Mouse (Mus musculus) MEL (cell line): Measurements from ENCODE around the gene Smtnl2. TPM values are rescaled to one million over a fixed set of nuclear protein-coding genes. Genes with fewer than 3 reads are reported as not detected.

ENCODE experiments used
- DNase-seq: peaks from one replicate; pipeline ENCODE4 v3.0.0; 2011; ENCODE audit warnings: low read depth, low spot score
- H3K27ac ChIP-seq: 2 replicates; pipeline ENCODE4 v1.5.1; 2012; ENCODE audit warnings: low read depth, mild to moderate bottlenecking, control low read depth, low read length, moderate library complexity; ENCODE audit not compliant: control insufficient read depth
- H3K27me3 ChIP-seq, 2 experiments: fragments of 150-350 bp in 1 of 2; sonication (generic) in 1 of 2; 2 replicates each; pipeline ENCODE4 v1.6.1; 2012; ENCODE audit warnings: low read length in 2 of 2, mild to moderate bottlenecking in 2 of 2, improper control_type of control experiment in 1 of 2, moderate library complexity in 1 of 2; ENCODE audit not compliant: insufficient read depth in 2 of 2, control insufficient read depth in 1 of 2
- H3K36me3 ChIP-seq, 2 experiments: 2 replicates each; pipeline ENCODE4 v1.6.1; 2012 to 2014; ENCODE audit warnings: low read length in 2 of 2, improper control_type of control experiment in 1 of 2, inconsistent platforms in 1 of 2, mild to moderate bottlenecking in 1 of 2; ENCODE audit not compliant: insufficient read depth in 2 of 2, control insufficient read depth in 1 of 2
- H3K4me1 ChIP-seq, 2 experiments: fragments of 150-350 bp in 1 of 2; sonication (generic) in 1 of 2; 2 replicates each; pipeline ENCODE4 v1.6.1; 2012; ENCODE audit warnings: low read length in 2 of 2, improper control_type of control experiment in 1 of 2, mild to moderate bottlenecking in 1 of 2; ENCODE audit not compliant: insufficient read depth in 2 of 2, control insufficient read depth in 1 of 2
- H3K4me3 ChIP-seq, 2 experiments: fragments of 150-350 bp in 1 of 2; sonication (generic) in 1 of 2; 2 replicates each; pipeline ENCODE4 v1.5.1; 2012; ENCODE audit warnings: low read depth in 2 of 2, low read length in 2 of 2, mild to moderate bottlenecking in 2 of 2, moderate library complexity in 2 of 2, control low read depth in 1 of 2, improper control_type of control experiment in 1 of 2; ENCODE audit not compliant: control insufficient read depth in 1 of 2, insufficient read depth in 1 of 2
- H3K79me2 ChIP-seq: 2 replicates; pipeline ENCODE4 v1.6.1; 2012; ENCODE audit warnings: mild to moderate bottlenecking, low read length, moderate library complexity; ENCODE audit not compliant: control insufficient read depth, poor library complexity, insufficient read depth
- H3K9ac ChIP-seq: 2 replicates; pipeline ENCODE4 v1.6.1; 2012; ENCODE audit warnings: low read depth, mild to moderate bottlenecking, control low read depth, low read length, moderate library complexity; ENCODE audit not compliant: control insufficient read depth, poor library complexity, severe bottlenecking
- H3K9me3 ChIP-seq: fragments of 150-350 bp; sonication (generic); replicated peaks from 2 replicates; pipeline ENCODE4 v1.6.1; 2012; ENCODE audit warnings: mild to moderate bottlenecking, low read length, improper control_type of control experiment, moderate library complexity; ENCODE audit not compliant: insufficient read depth
- CHD2 ChIP-seq: IDR thresholded peaks from 2 replicates; pipeline ENCODE4 v1.6.1; 2011; ENCODE audit warnings: low read length, improper control_type of control experiment
- CTCF ChIP-seq, 3 experiments: IDR thresholded peaks in 2 of 3; conservative IDR thresholded peaks in 1 of 3; 2 replicates each; pipeline ENCODE4 v1.5.1; 2011 to 2012; ENCODE audit warnings: low read length in 3 of 3, low read depth in 2 of 3, mild to moderate bottlenecking in 2 of 3, improper control_type of control experiment in 1 of 3, inconsistent platforms in 1 of 3, mixed read lengths in 1 of 3, moderate library complexity in 1 of 3; ENCODE audit not compliant: control insufficient read depth in 1 of 3, insufficient read depth in 1 of 3, poor library complexity in 1 of 3, severe bottlenecking in 1 of 3
- E2F4 ChIP-seq: IDR thresholded peaks from 2 replicates; pipeline ENCODE4 v1.6.1; 2011; ENCODE audit warnings: low read depth, low read length, improper control_type of control experiment, borderline replicate concordance
- EP300 ChIP-seq, 2 experiments: IDR thresholded peaks; 2 replicates each; pipeline ENCODE4 v1.6.1; 2011; ENCODE audit warnings: improper control_type of control experiment in 2 of 2, low read length in 2 of 2, low read depth in 1 of 2, mild to moderate bottlenecking in 1 of 2
- ETS1 ChIP-seq: IDR thresholded peaks from 2 replicates; pipeline ENCODE4 v1.6.1; 2012; ENCODE audit warnings: low read depth, mild to moderate bottlenecking, inconsistent platforms, low read length, improper control_type of control experiment, moderate library complexity
- GABPA ChIP-seq: IDR thresholded peaks from 2 replicates; pipeline ENCODE4 v1.6.1; 2012; ENCODE audit warnings: low read depth, mild to moderate bottlenecking, inconsistent platforms, low read length, improper control_type of control experiment, moderate library complexity
- HCFC1 ChIP-seq: IDR thresholded peaks from 2 replicates; pipeline ENCODE4 v1.6.1; 2012; ENCODE audit warnings: low read depth, mild to moderate bottlenecking, inconsistent platforms, low read length, improper control_type of control experiment, moderate library complexity
- JUND ChIP-seq: IDR thresholded peaks from 2 replicates; pipeline ENCODE4 v1.6.1; 2011; ENCODE audit warnings: low read depth, mild to moderate bottlenecking, improper control_type of control experiment, low read length
- KAT2A ChIP-seq: conservative IDR thresholded peaks from 2 replicates; pipeline ENCODE4 v1.6.1; 2012; ENCODE audit warnings: low read depth, low read length, improper control_type of control experiment, inconsistent platforms
- MAFK ChIP-seq: IDR thresholded peaks from 2 replicates; pipeline ENCODE4 v1.6.1; 2011; ENCODE audit warnings: low read depth, mild to moderate bottlenecking, low read length, improper control_type of control experiment, borderline replicate concordance
- MAX ChIP-seq: IDR thresholded peaks from 2 replicates; pipeline ENCODE4 v1.6.1; 2011; ENCODE audit warnings: low read length, improper control_type of control experiment
- MAZ ChIP-seq: IDR thresholded peaks from 2 replicates; pipeline ENCODE4 v1.6.1; 2012; ENCODE audit warnings: low read depth, mild to moderate bottlenecking, inconsistent platforms, low read length, improper control_type of control experiment
- MEF2A ChIP-seq: IDR thresholded peaks from 2 replicates; pipeline ENCODE4 v1.6.1; 2014; ENCODE audit warnings: low read depth, mild to moderate bottlenecking, inconsistent platforms, low read length, improper control_type of control experiment; ENCODE audit not compliant: poor library complexity, insufficient replicate concordance, severe bottlenecking; ENCODE audit errors: extremely low read depth
- MXI1 ChIP-seq: IDR thresholded peaks from 2 replicates; pipeline ENCODE4 v1.6.1; 2011; ENCODE audit warnings: mild to moderate bottlenecking, low read depth, low read length, improper control_type of control experiment
- MYB ChIP-seq: IDR thresholded peaks from 2 replicates; pipeline ENCODE4 v1.6.1; 2011; ENCODE audit warnings: mild to moderate bottlenecking, low read depth, low read length, improper control_type of control experiment
- NELFE ChIP-seq: IDR thresholded peaks from 2 replicates; pipeline ENCODE4 v1.6.1; 2011; ENCODE audit warnings: low read depth, low read length, improper control_type of control experiment
- POLR2A ChIP-seq, 2 experiments: IDR thresholded peaks; 2 replicates each; pipeline ENCODE4 v1.6.1; 2011 to 2012; ENCODE audit warnings: low read length in 2 of 2, mild to moderate bottlenecking in 2 of 2, control low read depth in 1 of 2, improper control_type of control experiment in 1 of 2, low read depth in 1 of 2, moderate library complexity in 1 of 2; ENCODE audit not compliant: control insufficient read depth in 1 of 2, insufficient read depth in 1 of 2, poor library complexity in 1 of 2
- POLR2AphosphoS2 ChIP-seq: IDR thresholded peaks from 2 replicates; pipeline ENCODE4 v1.6.1; 2011; ENCODE audit warnings: low read length, improper control_type of control experiment
- POLR2AphosphoS5 ChIP-seq: IDR thresholded peaks from 2 replicates; pipeline ENCODE4 v1.6.1; 2012; ENCODE audit warnings: low read depth, borderline replicate concordance, mild to moderate bottlenecking, inconsistent platforms, low read length, moderate library complexity, mixed read lengths
- RCOR1 ChIP-seq: IDR thresholded peaks from 2 replicates; pipeline ENCODE4 v1.6.1; 2012; ENCODE audit warnings: low read depth, mild to moderate bottlenecking, inconsistent platforms, low read length, improper control_type of control experiment
- SMC3 ChIP-seq: IDR thresholded peaks from 2 replicates; pipeline ENCODE4 v1.6.1; 2011; ENCODE audit warnings: low read depth, low read length, improper control_type of control experiment
- TAL1 ChIP-seq: IDR thresholded peaks from 2 replicates; pipeline ENCODE4 v1.6.1; 2012; ENCODE audit warnings: mild to moderate bottlenecking, inconsistent platforms, low read length, moderate library complexity, mixed read lengths
- TCF12 ChIP-seq: IDR thresholded peaks from 2 replicates; pipeline ENCODE4 v1.6.1; 2014; ENCODE audit warnings: low read depth, mild to moderate bottlenecking, inconsistent platforms, low read length, improper control_type of control experiment, moderate library complexity
- USF1 ChIP-seq: IDR thresholded peaks from 2 replicates; pipeline ENCODE4 v1.6.1; 2014; ENCODE audit warnings: low read depth, mild to moderate bottlenecking, inconsistent platforms, low read length, improper control_type of control experiment, moderate library complexity
- USF2 ChIP-seq, 2 experiments: IDR thresholded peaks; 2 replicates each; pipeline ENCODE4 v1.6.1; 2011 to 2012; ENCODE audit warnings: improper control_type of control experiment in 2 of 2, low read length in 2 of 2, borderline replicate concordance in 1 of 2, inconsistent platforms in 1 of 2, low read depth in 1 of 2, mild to moderate bottlenecking in 1 of 2; ENCODE audit not compliant: insufficient read depth in 1 of 2
- ZC3H11A ChIP-seq: IDR thresholded peaks from 2 replicates; pipeline ENCODE4 v1.6.1; 2012; ENCODE audit warnings: low read depth, mild to moderate bottlenecking, inconsistent platforms, low read length, improper control_type of control experiment
- polyA plus RNA-seq, 2 experiments: library from polyadenylated mRNA; stranded (reverse) in 1 of 2; unstranded in 1 of 2; fragments of >175 nt in 1 of 2; fragments of >200 nt in 1 of 2; gene quantifications; 2 replicates each; pipeline versions ENCODE4 v1.2.1 to v1.2.4; 2012; ENCODE audit warnings: low replicate concordance in 2 of 2, low read depth in 1 of 2; ENCODE audit not compliant: insufficient read length in 2 of 2, insufficient read depth in 1 of 2, missing spikeins in 1 of 2
- total RNA-seq: library from RNA; depleted of rRNA; stranded (reverse); fragments of 300-350 nt; gene quantifications from 2 replicates; pipeline ENCODE4 v1.2.3, GENCODE M21; 2012

Gene Smtnl2
- total and polyA plus RNA-seq, 3 experiments, result 10.2 to 10.9 TPM; not detected in 1

- Histone ChIP-seq H3K9me3 (no peaks in the 10 kb centered on the region), H3K4me1 (no peaks in the 10 kb centered on the region), H3K27ac (no peak overlapping the region), H3K27me3 (no peaks in the 10 kb centered on the region)
- peak; percentile 38 for DNase-seq
- TF ChIP-seq CHD2, result no peak
- no peak for TF ChIP-seq JUND
- no peak for TF ChIP-seq ZC3H11A
- no peak for TF ChIP-seq CTCF (IDR thresholded peaks at IDR 0.05 in 2 of 3, conservative IDR thresholded peaks at IDR 0.05 in 1 of 3; ENCODE audit: control insufficient read depth in 1 of 3, insufficient read depth in 1 of 3, low read depth in 2 of 3, low read length in 3 of 3, poor library complexity in 1 of 3, severe bottlenecking in 1 of 3)
- 0 out of 2 replicates have a peak, but pooled peaks have one; percentile 3 for TF ChIP-seq SMC3
- peak; percentile 27 to 58; a peak in 2 of 4 replicates for TF ChIP-seq POLR2A (IDR thresholded peaks at IDR 0.05; ENCODE audit: control insufficient read depth in 1 of 2, insufficient read depth in 1 of 2, low read depth in 1 of 2, low read length in 2 of 2, poor library complexity in 1 of 2)
- 0 out of 2 replicates have a peak, but pooled peaks have one; percentile 20 for TF ChIP-seq MYB
- no peak for TF ChIP-seq ETS1
- TF ChIP-seq GABPA, result no peak
- no peak for TF ChIP-seq POLR2AphosphoS5
- TF ChIP-seq TAL1, result no peak
- no peak for TF ChIP-seq E2F4
- no peak for TF ChIP-seq MAZ
- no peak for TF ChIP-seq HCFC1
- no peak for TF ChIP-seq KAT2A
- TF ChIP-seq NELFE, result no peak
- no peak for TF ChIP-seq MEF2A
- peak; percentile 93 for TF ChIP-seq POLR2AphosphoS2
- no peak for TF ChIP-seq RCOR1
- no peak for TF ChIP-seq MXI1
- no peak for TF ChIP-seq MAX
- no peak for TF ChIP-seq EP300 (IDR thresholded peaks at IDR 0.05; ENCODE audit: low read depth in 1 of 2, low read length in 2 of 2)
- TF ChIP-seq MAFK, result no peak
- no peak for TF ChIP-seq USF1
- no peak for TF ChIP-seq TCF12
- TF ChIP-seq USF2 (IDR thresholded peaks at IDR 0.05; ENCODE audit: borderline replicate concordance in 1 of 2, insufficient read depth in 1 of 2, low read depth in 1 of 2, low read length in 2 of 2), result no peak
- TF ChIP-seq, all 39 proteins: peak for 4
- H3K4me3 ChIP-seq, result no peak overlapping the region
- no peaks in the 10 kb centered on the region for H3K79me2 ChIP-seq
- H3K36me3 ChIP-seq, result peaks cover 0 to 6% of the 10 kb centered on the region in 2 experiments; a peak in 2 of 4 replicates
- no peak overlapping the region for H3K9ac ChIP-seq
These were observed 40.7 kb upstream of the Smtnl2 start for GRCm38 (mm10) chr11:72452140-72452665.
